Mouse (Mus musculus) embryonic facial prominence, embryonic 14.5 days (tissue): Measurements from ENCODE around the gene Vdac2. TPM values are rescaled to one million over a fixed set of nuclear protein-coding genes. Genes with fewer than 3 reads are reported as not detected.
A peak's percentile ranks its signal among the peaks of the same experiment; 100 is the strongest.

Experiments
- ATAC-seq: fragments of 200-750 bp; cut with Nextera tagmentation; 2 replicates; pipeline ENCODE4 v1.8.0; 2017; ENCODE audit warnings: low read depth, moderate number of reproducible peaks, moderate TSS enrichment
- DNase-seq: peaks from one replicate; pipeline ENCODE4 v3.0.0-alpha.2; 2015; ENCODE audit warnings: low spot score
- H3K27ac ChIP-seq: fragments of 300-500 bp; sonication (generic); replicated peaks from 2 replicates; pipeline ENCODE4 v1.5.1; 2014; ENCODE audit warnings: low read depth, mild to moderate bottlenecking, low read length, moderate library complexity
- H3K27me3 ChIP-seq: fragments of 300-500 bp; sonication (generic); replicated peaks from 2 replicates; pipeline ENCODE4 v1.6.1; 2014; ENCODE audit warnings: low read length; ENCODE audit not compliant: control insufficient read depth, insufficient read depth
- H3K36me3 ChIP-seq: fragments of 300-500 bp; sonication (generic); 2 replicates; pipeline ENCODE4 v1.6.1; 2014; ENCODE audit warnings: low read length, mixed read lengths; ENCODE audit not compliant: control insufficient read depth, insufficient read depth
- H3K4me1 ChIP-seq: fragments of 300-500 bp; sonication (generic); 2 replicates; pipeline ENCODE4 v1.6.1; 2014; ENCODE audit warnings: antibody characterized with exemption, low read length; ENCODE audit not compliant: control insufficient read depth, insufficient read depth
- H3K4me2 ChIP-seq: fragments of 300-500 bp; sonication (generic); 2 replicates; pipeline ENCODE4 v1.6.1; 2014; ENCODE audit warnings: low read depth, mild to moderate bottlenecking, low read length, moderate library complexity, mixed read lengths
- H3K4me3 ChIP-seq: fragments of 300-500 bp; sonication (generic); 2 replicates; pipeline ENCODE4 v1.5.1; 2014; ENCODE audit warnings: low read depth, mild to moderate bottlenecking, low read length
- H3K9ac ChIP-seq: fragments of 300-500 bp; sonication (generic); 2 replicates; pipeline ENCODE4 v1.6.1; 2014; ENCODE audit warnings: low read depth, mild to moderate bottlenecking, low read length, moderate library complexity, mixed read lengths
- H3K9me3 ChIP-seq: fragments of 300-500 bp; sonication (generic); 2 replicates; pipeline ENCODE4 v1.6.1; 2016; ENCODE audit warnings: low read length; ENCODE audit not compliant: control insufficient read depth
- WGBS: fragments of 180-500 bp; shearing (Covaris S2); extraction: QIAGEN DNeasy Blood & Tissue Kit; methylation state at CpG from one replicate; pipeline ENCODE4 v1.1.7; 2014; 5-methylcytosine and 5-hydroxymethylcytosine counted together
- polyA plus RNA-seq: library from polyadenylated mRNA; unstranded; fragments of >200 nt; fragmentation: Nextera tagmentation; extraction: Ambion mirVana; gene quantifications from 2 replicates; pipeline ENCODE4 v1.2.1, GENCODE M21; 2014

Gene Vdac2
- polyA plus RNA-seq, 1 experiment from 2014 or later = 260 TPM

DNA sequence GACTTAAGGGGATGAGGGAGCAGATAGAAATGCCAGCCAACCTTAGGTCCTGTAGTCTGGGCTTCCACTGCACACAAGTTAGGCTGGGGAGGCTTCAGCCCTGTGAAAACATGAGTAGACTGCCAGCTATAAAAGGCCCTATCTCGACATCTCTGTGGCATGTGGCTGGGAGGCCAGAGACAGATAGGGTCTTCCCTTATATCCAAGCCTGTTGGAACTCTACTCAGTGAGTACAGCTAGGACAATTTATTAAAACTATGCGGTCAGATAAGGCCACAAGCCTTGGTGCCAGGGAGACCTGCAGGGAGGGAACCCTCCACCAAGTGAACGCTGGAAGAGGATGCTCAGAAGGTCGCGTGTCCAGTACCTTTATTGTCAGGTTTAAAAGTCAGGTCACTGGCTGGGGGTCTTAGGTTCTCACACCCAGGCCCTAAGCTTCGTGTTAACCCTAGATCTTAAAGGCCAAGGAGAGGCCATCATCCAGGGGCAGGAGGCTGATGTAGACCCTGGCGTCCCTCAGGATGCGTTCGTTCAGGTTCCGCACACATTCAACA is 21.9 kb downstream of the Vdac2 start:
- Histone ChIP-seq H3K27ac (no peak overlapping the region), H3K36me3 (peaks cover 48% of the 10 kb centered on the region), H3K9ac (0 out of 2 replicates have a peak overlapping the region, but pooled peaks have one; percentile 78), H3K4me3 (peak overlapping the region; percentile 81), H3K27me3 (no peaks in the 10 kb centered on the region), H3K4me1 (peaks cover 8% of the 10 kb centered on the region; the same call in 1 of the 2 replicates), H3K4me2 (peak overlapping the region; percentile 100), H3K9me3 (no peaks in the 10 kb centered on the region)
- WGBS = 23% methylated on average over 10 of the region's 10 CpGs
- no peak for ATAC-seq
- no peak for DNase-seq

DNA sequence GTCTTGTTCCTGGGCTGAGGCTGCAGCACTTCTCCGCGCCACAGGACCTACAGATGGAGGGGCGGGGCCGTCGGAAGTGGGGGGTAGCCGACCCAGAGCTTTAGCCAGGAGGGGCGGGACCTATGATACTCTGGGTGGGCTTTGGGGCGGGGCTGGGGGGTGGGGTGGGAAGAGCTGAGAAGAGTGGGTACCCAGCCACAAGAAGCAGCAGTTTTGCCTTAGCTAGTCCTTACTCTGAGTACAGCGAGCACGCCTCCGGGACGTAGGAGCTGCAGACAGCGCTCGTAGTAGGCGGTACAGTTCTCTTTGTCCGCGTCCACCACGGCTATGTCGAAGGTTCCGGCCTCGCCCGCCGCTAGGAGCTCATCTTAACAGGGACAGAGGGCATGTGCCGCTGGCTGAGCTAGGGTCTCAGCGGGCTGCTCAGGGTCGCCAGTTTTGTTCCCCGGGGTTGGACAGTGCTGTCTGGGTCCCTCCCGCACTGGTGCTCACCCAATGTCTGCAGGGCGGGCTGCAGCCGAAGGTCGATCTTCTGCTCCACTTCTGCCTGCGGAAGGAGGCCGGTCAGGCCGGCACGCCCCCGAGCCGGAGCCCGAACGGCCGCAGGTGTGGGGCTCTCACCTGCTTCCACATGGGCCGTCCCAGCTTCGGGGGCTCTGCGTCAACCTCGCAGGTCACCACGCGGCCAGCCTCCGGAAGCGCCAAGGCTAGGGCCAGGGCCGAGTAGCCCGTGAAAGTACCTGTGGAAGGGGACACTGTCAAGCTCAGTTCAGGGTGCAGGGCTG is 22.5 kb downstream of the Vdac2 start:
- Histone ChIP-seq H3K4me3 (peak overlapping the region; percentile 81), H3K36me3 (peaks cover 41% of the 10 kb centered on the region), H3K9ac (peak overlapping the region; percentile 78), H3K27ac (peak overlapping the region; percentile 71), H3K9me3 (no peaks in the 10 kb centered on the region), H3K4me2 (peak overlapping the region; percentile 100), H3K4me1 (peaks cover 8% of the 10 kb centered on the region; the same call in 1 of the 2 replicates), H3K27me3 (no peaks in the 10 kb centered on the region)
- DNase-seq (peak; percentile 91), ATAC-seq (peak; percentile 70)
- WGBS = 0% methylated on average over 39 of the region's 50 CpGs

DNA sequence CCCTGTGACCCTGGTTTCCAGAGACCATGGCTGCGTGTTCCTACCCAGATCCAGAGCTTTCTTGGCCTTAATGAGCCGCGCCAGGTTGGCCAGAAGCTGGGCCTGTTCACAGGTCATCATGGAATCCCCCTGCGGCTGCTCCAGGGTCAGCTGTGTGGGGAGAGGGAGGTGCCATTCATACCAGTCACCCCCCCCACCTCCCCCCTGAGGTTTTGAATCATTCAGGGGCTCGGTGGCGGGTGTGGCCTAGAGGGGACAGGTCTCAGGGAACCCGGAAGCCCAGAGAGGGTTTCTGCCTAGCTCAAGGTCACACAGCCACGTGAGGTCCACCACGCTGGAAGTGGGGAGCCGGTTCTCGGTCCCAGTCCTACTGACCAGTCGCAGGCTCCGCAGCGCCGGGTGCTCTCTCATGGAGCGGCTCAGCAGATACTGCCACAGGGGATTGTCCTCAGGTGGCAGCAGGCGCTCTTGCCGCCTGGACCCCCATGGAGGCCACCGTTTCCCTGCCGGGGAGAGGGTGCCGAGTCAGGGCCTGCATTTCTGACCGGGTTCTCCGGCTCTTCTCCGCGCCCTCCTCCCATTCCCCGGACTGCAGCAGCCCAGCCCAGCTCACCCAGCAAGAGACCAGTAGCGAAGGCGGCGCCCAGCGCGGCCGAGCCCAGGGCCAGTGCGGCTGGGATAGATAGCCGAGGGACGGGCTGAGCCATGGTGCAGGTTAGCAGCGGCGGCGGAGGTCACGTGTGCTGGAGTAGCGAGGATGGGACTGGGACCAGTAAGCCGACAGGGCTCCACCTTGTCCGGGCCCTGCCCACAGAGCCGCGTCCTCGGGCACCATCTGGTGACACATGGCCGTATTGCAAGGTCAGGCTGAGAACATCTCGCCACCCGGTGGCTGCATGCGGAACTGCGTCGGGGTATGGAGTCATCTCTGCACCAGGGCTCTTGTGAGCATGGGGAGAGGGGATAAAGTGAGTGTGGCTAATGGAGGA is 23.4 kb downstream of the Vdac2 start, which contains the start of gene Comtd1:
TSS of gene Comtd1 (minus strand) at position 812 of the 989 bp plus-strand sequence.
- Histone ChIP-seq H3K9me3 (no peaks in the 10 kb centered on the region), H3K4me2 (peak within 1 kb of the TSS; percentile 100), H3K36me3 (peaks cover 32% of the 10 kb centered on the region), H3K27me3 (no peaks in the 10 kb centered on the region), H3K4me1 (peaks cover 9% of the 10 kb centered on the region; the same call in 1 of the 2 replicates), H3K4me3 (peak within 1 kb of the TSS; percentile 81), H3K27ac (peak within 1 kb of the TSS; percentile 71), H3K9ac (peak within 1 kb of the TSS; percentile 78)
- ATAC-seq = peak; percentile 88
- DNase-seq = peak; percentile 94
- under 1% methylated on average over 26 of the region's 51 CpGs for WGBS

DNA sequence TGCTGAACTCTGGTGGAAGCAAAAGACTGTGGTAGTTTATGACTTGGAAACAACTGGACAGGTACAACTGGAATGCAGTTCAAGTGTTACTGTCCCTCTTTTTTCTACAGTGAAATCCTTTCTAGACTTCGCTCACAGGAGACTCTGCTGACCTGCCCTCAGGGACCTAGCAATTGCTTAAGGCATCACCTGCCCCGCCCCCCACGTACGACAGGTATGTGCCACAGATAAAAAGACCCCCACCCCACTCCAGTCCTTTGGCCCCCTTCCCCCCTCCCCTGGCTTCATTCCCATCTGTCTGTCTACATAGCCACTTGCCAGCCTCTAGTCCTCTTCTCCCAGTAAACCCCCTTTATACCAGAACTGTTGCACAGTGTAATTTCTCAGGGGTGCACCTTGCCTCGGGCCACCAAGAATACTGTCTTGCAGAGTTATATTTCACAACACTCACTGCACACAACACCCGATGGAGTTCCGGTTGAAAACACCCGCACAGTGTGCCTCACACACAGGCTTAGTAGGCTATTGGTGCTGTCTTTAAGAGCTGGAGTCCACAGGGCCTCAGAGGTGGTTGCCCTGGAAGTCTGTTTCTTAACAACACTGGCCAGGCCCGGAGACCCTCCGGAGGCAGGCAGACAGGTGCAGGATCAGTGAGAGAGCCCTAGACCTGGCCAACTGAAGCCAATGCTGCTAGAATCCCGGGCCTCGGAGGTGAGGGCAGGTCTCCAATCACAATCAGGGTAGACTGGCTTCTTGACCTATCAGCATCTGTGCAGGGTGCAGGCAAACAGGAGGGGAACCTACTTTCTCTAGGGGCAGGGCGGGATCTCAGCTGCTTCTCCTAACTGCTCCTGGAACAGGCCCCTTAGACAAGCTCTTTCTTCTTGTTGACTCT is 24.7 kb downstream of the Vdac2 start:
- ATAC-seq (no peak), DNase-seq (no peak)
- Histone ChIP-seq H3K4me3 (no peak overlapping the region), H3K9ac (no peak overlapping the region), H3K4me1 (peaks cover 16% of the 10 kb centered on the region), H3K4me2 (no peak overlapping the region), H3K9me3 (no peaks in the 10 kb centered on the region), H3K36me3 (peaks cover 19% of the 10 kb centered on the region), H3K27me3 (no peaks in the 10 kb centered on the region), H3K27ac (no peak overlapping the region)
- 82% methylated on average over 13 of the region's 13 CpGs for WGBS

DNA sequence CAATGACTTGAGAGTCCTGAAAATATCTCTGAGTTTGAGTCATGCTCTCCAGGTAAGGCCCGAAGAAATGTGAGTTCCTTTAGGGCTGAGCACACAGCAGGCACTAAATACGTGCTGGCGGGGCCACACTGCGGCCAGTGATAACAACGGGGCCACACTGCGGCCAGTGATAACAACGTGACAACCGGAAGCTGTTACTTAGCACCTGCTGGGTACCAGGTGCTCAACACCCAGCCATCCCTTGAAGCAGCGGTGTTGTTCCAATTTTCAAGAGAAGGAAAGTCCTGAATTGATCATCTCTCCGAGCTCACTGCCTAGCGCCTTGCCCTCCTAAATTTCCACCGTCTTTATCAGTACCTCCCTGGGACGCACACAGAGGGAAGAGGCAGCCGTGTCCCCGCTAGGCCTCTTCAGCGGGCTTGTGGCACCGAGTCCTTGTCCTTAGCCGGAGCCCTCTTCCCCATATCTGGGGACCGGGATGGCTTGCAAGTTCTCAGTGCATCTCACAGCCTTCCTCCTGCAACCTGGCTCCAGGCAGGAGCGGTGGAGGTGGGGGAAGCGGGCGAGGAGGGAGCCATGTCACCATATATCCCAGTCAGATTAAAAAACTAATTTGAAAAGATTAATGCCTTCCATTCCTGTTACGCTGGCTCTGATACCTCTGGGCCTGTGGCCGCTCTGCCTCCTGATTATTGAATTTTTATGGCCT is 25.5 kb downstream of the Vdac2 start:
- ATAC-seq (no peak), DNase-seq (no peak)
- Histone ChIP-seq H3K4me1 (peaks cover 16% of the 10 kb centered on the region), H3K4me3 (no peak overlapping the region), H3K27me3 (no peaks in the 10 kb centered on the region), H3K9me3 (no peaks in the 10 kb centered on the region), H3K9ac (no peak overlapping the region), H3K4me2 (no peak overlapping the region), H3K36me3 (0 out of 2 replicates have a peak, but pooled peaks cover 11% of the 10 kb centered on the region), H3K27ac (no peak overlapping the region)
- WGBS = 72% methylated on average over 24 of the region's 24 CpGs

DNA sequence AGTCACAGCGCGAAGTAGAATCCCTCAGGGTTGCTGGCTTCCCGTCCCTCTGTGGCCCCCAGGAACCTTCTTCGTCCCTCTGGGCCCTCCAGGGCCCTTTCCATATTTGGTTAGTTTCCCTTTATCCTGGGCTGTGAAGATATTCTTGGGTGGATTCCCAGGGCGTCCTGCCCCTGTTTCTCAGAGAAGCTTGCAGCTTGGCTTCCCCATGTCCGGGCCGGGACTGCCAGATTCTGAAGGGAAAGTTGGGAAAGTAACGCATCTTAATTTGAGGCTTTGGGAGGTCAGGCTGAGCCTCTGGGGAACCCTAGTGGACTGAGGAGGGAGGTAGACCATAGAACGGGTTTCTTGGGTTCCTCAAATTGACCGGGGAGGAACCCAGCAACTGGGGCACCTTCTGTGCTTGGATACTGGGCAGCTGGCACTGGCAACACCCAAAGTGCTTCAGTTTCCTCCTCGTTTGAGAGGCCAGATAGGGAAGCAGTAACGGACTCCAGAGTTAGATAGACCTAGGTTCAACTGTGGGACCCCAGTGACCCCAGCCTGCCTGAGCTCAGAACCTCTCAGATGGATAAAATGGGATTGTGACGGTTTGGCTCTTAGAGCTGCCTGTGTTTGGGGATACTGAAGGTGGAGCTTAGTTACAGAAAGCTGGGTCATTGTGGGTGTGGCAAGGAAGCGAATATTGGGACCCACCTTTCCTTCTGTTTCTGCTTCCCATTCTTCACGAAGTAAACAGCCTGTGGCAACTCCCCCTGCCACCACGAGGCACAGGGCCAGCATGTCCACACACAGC is 27.2 kb downstream of the Vdac2 start:
- no peak for ATAC-seq
- no peak overlapping the region for H3K27ac ChIP-seq
- DNase-seq = no peak
- peaks cover 13% of the 10 kb centered on the region for H3K4me1 ChIP-seq
- H3K27me3 ChIP-seq = no peaks in the 10 kb centered on the region
- H3K9ac ChIP-seq = no peak overlapping the region
- 68% methylated on average over 16 of the region's 16 CpGs for WGBS
- H3K36me3 ChIP-seq = no peaks in the 10 kb centered on the region
- no peak overlapping the region for H3K4me3 ChIP-seq
- no peak overlapping the region for H3K4me2 ChIP-seq
- no peaks in the 10 kb centered on the region for H3K9me3 ChIP-seq
